In genomic region chr3:37952891-37953290, GRCm38 (mm10) we compare ENCODE assay signal across 9 mouse cellular contexts.
DNase-seq lines count a peak whose midpoint lies in the region; ATAC-seq and TF ChIP-seq lines count a peak whose summit lies in the region.
"Had no signal": no experiment of that assay in that cellular context is flagged by ENCODE, and none has a peak within 500 bp of the region (broad histone marks: within the 10 kb centered on the region; RNA-seq: fewer than 3 reads in every experiment).

No protein-coding gene starts in this region.

- no peaks in the 10 kb centered on the region for H3K4me1 ChIP-seq in stomach, postnatal 0 days (replicated peaks; ENCODE audit: control insufficient read depth, insufficient read depth)
- H3K4me1 ChIP-seq: heart, embryonic 13.5 days; lung, embryonic 15.5 days had no signal

- no peak for TF ChIP-seq EP300 in stomach, postnatal 0 days (optimal IDR thresholded peaks at IDR 0.05)

- no peaks in the 10 kb centered on the region for H3K36me3 ChIP-seq in stomach, postnatal 0 days (ENCODE audit: control insufficient read depth, insufficient read depth, low read length)
- H3K36me3 ChIP-seq: heart, embryonic 13.5 days; lung, embryonic 15.5 days had no signal

- ATAC-seq in stomach, postnatal 0 days (ENCODE audit: low FRiP score, low TSS enrichment): 0 out of 2 replicates have a peak, but pooled peaks have one; percentile 54

- H3K4me2 ChIP-seq in stomach, postnatal 0 days (replicated peaks; ENCODE audit: low read depth): no peak overlapping the region
- H3K4me2 ChIP-seq: heart, embryonic 13.5 days; lung, embryonic 15.5 days had no signal

- TF ChIP-seq CTCF in brain, embryonic 14.5 days (IDR thresholded peaks at IDR 0.05; ENCODE audit: borderline replicate concordance, extremely low read depth, insufficient read depth, insufficient read length): peak; percentile 44; the same call in 1 of the 2 replicates
- peak; percentile 75 for TF ChIP-seq CTCF in stomach, postnatal 0 days (IDR thresholded peaks at IDR 0.05; ENCODE audit: low read depth)

- peaks cover 4% of the 10 kb centered on the region; the same call in 1 of the 2 replicates for H3K9me3 ChIP-seq in stomach, postnatal 0 days (ENCODE audit: control insufficient read depth, low read length)
- H3K9me3 ChIP-seq: lung, embryonic 15.5 days had no signal

- no peak overlapping the region for H3K27ac ChIP-seq in stomach, postnatal 0 days (replicated peaks)
- H3K27ac ChIP-seq: heart, embryonic 13.5 days; lung, embryonic 15.5 days had no signal

- H3K27me3 ChIP-seq in stomach, postnatal 0 days (ENCODE audit: control insufficient read depth, insufficient read depth, low read length): no peaks in the 10 kb centered on the region
- H3K27me3 ChIP-seq: heart, embryonic 13.5 days; lung, embryonic 15.5 days had no signal

- no peak overlapping the region for H3K4me3 ChIP-seq in stomach, postnatal 0 days (ENCODE audit: low read depth, low read length)
- H3K4me3 ChIP-seq: heart, embryonic 13.5 days; lung, embryonic 15.5 days had no signal

- whole genome bisulfite sequencing in stomach, postnatal 0 days: 48% methylated on average over 3 of the region's 3 CpGs

- TF ChIP-seq POLR2A in brain, embryonic 14.5 days (IDR thresholded peaks at IDR 0.05; ENCODE audit: borderline replicate concordance, extremely low read depth, insufficient read depth, insufficient read length, poor library complexity, severe bottlenecking): no peak

- DNase-seq in layer of hippocampus, adult 11-12 months (ENCODE audit: low spot score): peak; percentile 43
- DNase-seq in layer of hippocampus, postnatal 36 days: no peak
- peak; percentile 73 for DNase-seq in NIH3T3 (ENCODE audit: low read depth)
- peak; percentile 22 for DNase-seq in brain, embryonic 14.5 days (ENCODE audit: low read depth)
- DNase-seq in kidney, postnatal 14 days: peak; percentile 64
- DNase-seq in stomach, postnatal 0 days (ENCODE audit: low spot score): peak; percentile 56
- DNase-seq in spleen, adult 18-20 months: no peak

- H3K9ac ChIP-seq in stomach, postnatal 0 days (ENCODE audit: low read length): no peak overlapping the region
- H3K9ac ChIP-seq: heart, embryonic 13.5 days; lung, embryonic 15.5 days had no signal

Comparison
In these comparisons a context has a peak if more than half of its experiments do, and no peak if none do; other contexts are left out.
1. DNase-seq: peak in layer of hippocampus, adult 11-12 months (single experiment), NIH3T3 (single experiment), brain, embryonic 14.5 days (single experiment), kidney, postnatal 14 days (single experiment) and stomach, postnatal 0 days (single experiment); none in layer of hippocampus, postnatal 36 days (0 of 2) and spleen, adult 18-20 months (0 of 2).